Mouse (Mus musculus) heart, embryonic 14.5 days (tissue): ENCODE data around the gene Nkiras2. TPM values are rescaled to one million over a fixed set of nuclear protein-coding genes. Genes with fewer than 3 reads are reported as not detected.
A peak's percentile ranks its signal among the peaks of the same experiment; 100 is the strongest.

Experiments
- ATAC-seq: fragments of 200-750 bp; cut with Nextera tagmentation; 2 replicates; pipeline ENCODE4 v1.8.0; 2017; ENCODE audit warnings: low read depth, moderate TSS enrichment; ENCODE audit not compliant: insufficient number of reproducible peaks, insufficient read depth, low FRiP score
- H3K27ac ChIP-seq, 2 experiments: fragments of 200-500 bp in 1 of 2; fragments of 300-500 bp in 1 of 2; sonication (generic) in 1 of 2; replicated peaks in 1 of 2; 2 replicates each; pipeline ENCODE4 v1.5.1; 2012 to 2014; ENCODE audit warnings: low read depth in 2 of 2, low read length in 2 of 2, control low read depth in 1 of 2, mild to moderate bottlenecking in 1 of 2, mixed read lengths in 1 of 2; ENCODE audit not compliant: control insufficient read depth in 1 of 2, insufficient read depth in 1 of 2
- H3K27me3 ChIP-seq: fragments of 300-500 bp; sonication (generic); 2 replicates; pipeline ENCODE4 v1.6.1; 2014; ENCODE audit warnings: mild to moderate bottlenecking, low read length, control low read depth; ENCODE audit not compliant: control insufficient read depth, insufficient read depth
- H3K36me3 ChIP-seq: fragments of 300-500 bp; sonication (generic); 2 replicates; pipeline ENCODE4 v1.6.1; 2014; ENCODE audit warnings: mild to moderate bottlenecking, control low read depth, low read length, mixed read lengths; ENCODE audit not compliant: control insufficient read depth, insufficient read depth
- H3K4me1 ChIP-seq, 2 experiments: fragments of 200-500 bp in 1 of 2; fragments of 300-500 bp in 1 of 2; sonication (generic) in 1 of 2; 2 replicates each; pipeline ENCODE4 v1.6.1; 2012 to 2014; ENCODE audit warnings: low read length in 2 of 2, control low read depth in 1 of 2, mixed read lengths in 1 of 2; ENCODE audit not compliant: control insufficient read depth in 2 of 2, insufficient read depth in 2 of 2
- H3K4me2 ChIP-seq: fragments of 300-500 bp; sonication (generic); 2 replicates; pipeline ENCODE4 v1.6.1; 2014; ENCODE audit warnings: mild to moderate bottlenecking, low read length
- H3K4me3 ChIP-seq, 2 experiments: fragments of 200-500 bp in 1 of 2; fragments of 300-500 bp in 1 of 2; sonication (generic) in 1 of 2; 2 replicates each; pipeline ENCODE4 v1.5.1; 2012 to 2014; ENCODE audit warnings: low read length in 2 of 2, mild to moderate bottlenecking in 2 of 2, control low read depth in 1 of 2, low read depth in 1 of 2, moderate library complexity in 1 of 2; ENCODE audit not compliant: control insufficient read depth in 1 of 2, insufficient read depth in 1 of 2
- H3K9ac ChIP-seq: fragments of 300-500 bp; sonication (generic); 2 replicates; pipeline ENCODE4 v1.6.1; 2014; ENCODE audit warnings: mild to moderate bottlenecking, low read length
- H3K9me3 ChIP-seq: fragments of 300-500 bp; sonication (generic); 2 replicates; pipeline ENCODE4 v1.6.1; 2016; ENCODE audit warnings: low read length, control low read depth; ENCODE audit not compliant: control insufficient read depth
- WGBS: fragments of 180-500 bp; shearing (Covaris S2); extraction: QIAGEN DNeasy Blood & Tissue Kit; methylation state at CpG from one replicate; pipeline ENCODE4 v1.1.7; 2014; 5-methylcytosine and 5-hydroxymethylcytosine counted together
- polyA plus RNA-seq: library from polyadenylated mRNA; unstranded; fragments of >200 nt; fragmentation: Nextera tagmentation; extraction: Ambion mirVana; gene quantifications from 2 replicates; pipeline ENCODE4 v1.2.1, GENCODE M21; 2014

Nkiras2 gene
- polyA plus RNA-seq, 1 experiment from 2014 or later = 81.1 TPM

DNA sequence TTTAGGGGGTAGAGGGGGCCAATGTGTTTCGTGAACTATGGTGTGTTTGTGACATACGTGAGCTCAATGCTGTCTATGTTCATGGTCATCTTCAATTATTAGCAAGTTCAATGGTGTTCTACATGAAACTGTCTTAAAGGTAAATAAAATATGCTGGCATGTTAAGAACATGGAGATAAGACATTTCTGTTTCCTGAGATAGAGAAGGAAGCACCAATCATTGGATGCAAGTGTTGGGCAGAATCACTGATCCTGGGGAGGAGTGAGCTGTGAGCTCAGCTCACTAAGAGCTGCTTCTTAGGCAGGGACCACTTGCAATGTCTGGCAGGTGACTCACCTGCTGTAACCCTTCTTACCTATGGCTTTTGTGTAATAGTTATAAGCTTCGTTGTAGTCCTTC, 17.7 kb upstream of the Nkiras2 start:
- ATAC-seq = no peak
- Histone ChIP-seq H3K9me3 (no peaks in the 10 kb centered on the region), H3K27me3 (no peaks in the 10 kb centered on the region), H3K4me3 (no peak overlapping the region), H3K27ac (no peak overlapping the region), H3K4me2 (no peak overlapping the region), H3K9ac (no peak overlapping the region), H3K4me1 (peaks cover 2 to 10% of the 10 kb centered on the region in 2 experiments), H3K36me3 (peaks cover 61% of the 10 kb centered on the region)
- 95% methylated on average over 3 of the region's 3 CpGs for WGBS

DNA sequence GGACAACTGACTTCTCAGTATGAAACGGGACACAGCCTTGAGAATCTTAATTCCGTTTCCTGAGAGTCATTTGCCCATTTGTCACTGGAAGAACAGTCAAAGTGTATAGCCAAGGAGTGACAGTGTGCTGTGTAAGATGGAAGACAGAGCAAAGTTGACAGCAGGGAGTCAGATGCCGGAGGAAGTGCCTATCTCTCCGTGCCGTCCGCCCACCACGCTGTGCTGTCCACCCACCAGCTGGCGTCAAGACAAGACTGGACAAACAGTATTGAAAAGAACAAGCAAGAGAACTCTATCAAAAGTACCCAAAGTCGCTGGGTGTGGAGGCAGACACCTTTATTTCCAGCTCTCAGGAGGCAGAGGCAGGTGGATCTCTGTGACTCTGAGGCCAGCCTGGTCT, 15.9 kb upstream of the Nkiras2 start:
- Histone ChIP-seq H3K4me2 (no peak overlapping the region), H3K9ac (no peak overlapping the region), H3K27ac (no peak overlapping the region; a peak in 1 of 4 replicates), H3K27me3 (no peaks in the 10 kb centered on the region), H3K9me3 (no peaks in the 10 kb centered on the region), H3K36me3 (peaks cover 50% of the 10 kb centered on the region), H3K4me3 (no peak overlapping the region), H3K4me1 (peaks cover 2 to 10% of the 10 kb centered on the region in 2 experiments)
- WGBS = 55% methylated on average over 9 of the region's 9 CpGs
- no peak for ATAC-seq

DNA sequence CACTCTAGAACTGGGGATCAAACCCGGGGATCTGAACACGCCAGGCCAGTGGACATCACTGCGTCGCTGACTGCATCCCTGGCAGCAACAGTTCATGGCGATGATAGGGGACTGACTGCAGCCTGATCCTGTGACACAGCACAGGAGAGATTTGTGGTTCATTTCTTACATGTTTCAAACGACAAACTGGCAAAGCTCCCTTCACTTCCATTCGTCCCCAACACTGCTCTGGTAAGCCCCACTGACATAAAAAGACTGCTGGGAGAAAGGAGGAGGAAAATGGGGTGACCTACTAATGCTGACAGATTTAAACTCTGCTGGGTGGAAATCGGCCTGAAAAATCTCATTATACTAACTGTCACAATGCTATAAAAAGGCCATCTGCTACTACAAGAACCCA, 15.2 kb upstream of the Nkiras2 start:
- 60% methylated on average over 8 of the region's 8 CpGs for WGBS
- peak overlapping the region in 1 of 2 experiments; percentile 5; a peak in 2 of 4 replicates for H3K27ac ChIP-seq

DNA sequence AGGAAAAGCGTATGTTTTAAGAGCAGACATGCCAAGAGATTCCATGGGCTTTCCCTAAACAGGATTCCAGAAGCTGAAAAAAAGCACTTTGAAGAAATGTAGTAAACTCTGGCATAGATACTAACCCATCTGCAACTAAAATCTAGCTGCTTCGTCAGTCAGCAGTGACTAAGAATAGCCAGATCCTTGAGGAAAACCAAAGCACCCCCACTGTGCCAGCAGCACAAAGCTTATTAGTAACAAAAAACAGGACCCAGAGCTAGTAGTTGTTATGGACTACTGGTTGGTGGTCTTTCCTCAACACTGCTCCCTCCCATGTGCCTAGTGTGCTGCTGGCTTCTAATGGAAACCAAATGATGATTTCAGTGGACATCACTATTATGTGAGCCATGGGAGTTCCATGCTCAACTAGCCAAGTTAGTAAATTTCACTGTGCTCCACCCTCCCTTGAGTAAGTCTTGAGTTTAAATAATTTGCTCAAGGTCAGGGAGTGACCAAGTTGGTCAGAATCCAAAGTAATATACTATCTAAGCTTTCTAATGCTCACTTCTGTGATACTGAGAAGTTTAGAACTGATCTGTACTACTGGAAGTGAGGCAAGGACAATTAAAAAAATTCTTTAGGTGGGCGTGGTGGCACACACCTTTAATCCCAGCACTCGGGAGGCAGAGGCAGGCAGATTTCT, 14.6 kb upstream of the Nkiras2 start:
- Histone ChIP-seq H3K9ac (no peak overlapping the region), H3K27ac (peak overlapping the region in 1 of 2 experiments; percentile 24; a peak in 2 of 4 replicates), H3K36me3 (peaks cover 45% of the 10 kb centered on the region), H3K9me3 (no peaks in the 10 kb centered on the region), H3K27me3 (no peaks in the 10 kb centered on the region), H3K4me1 (peaks cover 2 to 19% of the 10 kb centered on the region in 2 experiments), H3K4me3 (no peak overlapping the region), H3K4me2 (no peak overlapping the region)
- no peak for ATAC-seq
- 70% methylated on average over 4 of the region's 4 CpGs for whole genome bisulfite sequencing

More for the DNA sequence above, 15.2 kb upstream of the Nkiras2 start:
- H3K36me3 ChIP-seq = peaks cover 50% of the 10 kb centered on the region
- ATAC-seq = no peak
- no peak overlapping the region for H3K4me2 ChIP-seq
- H3K9ac ChIP-seq = no peak overlapping the region
- H3K4me1 ChIP-seq = peaks cover 2 to 13% of the 10 kb centered on the region in 2 experiments
- H3K4me3 ChIP-seq = no peak overlapping the region
- H3K9me3 ChIP-seq = no peaks in the 10 kb centered on the region
- no peaks in the 10 kb centered on the region for H3K27me3 ChIP-seq

DNA sequence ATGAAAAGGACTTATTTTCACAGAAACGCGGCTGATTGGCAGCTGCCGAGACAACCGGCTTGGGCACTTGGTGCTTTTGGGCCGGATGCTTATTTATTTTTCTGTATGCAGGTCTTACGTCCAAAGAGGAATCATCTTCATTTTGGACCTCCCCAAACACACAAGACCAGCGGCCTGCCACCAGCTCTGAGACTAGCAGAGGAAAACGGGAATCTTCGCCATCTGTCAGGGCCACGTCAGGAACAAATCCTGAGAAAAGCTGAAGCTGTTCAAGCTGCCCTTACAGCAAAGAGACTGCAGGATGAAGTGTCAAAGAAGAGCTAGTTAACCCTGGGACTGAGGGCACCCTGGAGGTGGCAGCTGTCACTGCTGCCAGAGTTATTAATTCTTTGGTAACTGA, 13.6 kb upstream of the Nkiras2 start:
- 92% methylated on average over 10 of the region's 10 CpGs for WGBS
- no peaks in the 10 kb centered on the region for H3K27me3 ChIP-seq
- no peak for ATAC-seq
- no peak overlapping the region for H3K27ac ChIP-seq
- H3K4me1 ChIP-seq = peaks cover 8 to 29% of the 10 kb centered on the region in 2 experiments
- peaks cover 35% of the 10 kb centered on the region for H3K36me3 ChIP-seq
- H3K9ac ChIP-seq = no peak overlapping the region
- H3K4me2 ChIP-seq = no peak overlapping the region
- no peak overlapping the region for H3K4me3 ChIP-seq
- no peaks in the 10 kb centered on the region for H3K9me3 ChIP-seq

DNA sequence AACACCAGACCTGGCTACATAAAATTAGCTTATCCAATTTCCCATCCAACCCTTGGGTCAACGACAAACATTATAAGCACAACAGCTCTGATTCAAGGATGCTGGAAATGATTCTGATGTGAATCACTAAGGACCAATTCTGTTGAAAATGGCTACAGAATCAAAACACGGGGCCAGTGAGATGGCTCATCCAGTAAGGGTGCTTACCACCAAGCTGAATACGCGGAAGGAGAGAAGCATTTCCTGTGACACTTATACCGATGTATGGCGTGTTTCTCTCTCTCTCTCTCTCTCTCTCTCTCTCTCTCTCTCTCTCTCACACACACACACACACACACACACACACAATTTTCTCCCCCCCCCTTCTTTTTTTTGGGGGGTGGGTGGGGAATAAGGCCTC, 11.9 kb upstream of the Nkiras2 start:
- Histone ChIP-seq H3K9ac (no peak overlapping the region), H3K36me3 (peaks cover 18% of the 10 kb centered on the region), H3K4me3 (no peak overlapping the region), H3K27me3 (no peaks in the 10 kb centered on the region), H3K4me2 (no peak overlapping the region), H3K27ac (no peak overlapping the region), H3K9me3 (no peaks in the 10 kb centered on the region), H3K4me1 (peaks cover 8 to 45% of the 10 kb centered on the region in 2 experiments)
- no peak for ATAC-seq
- 90% methylated on average over 6 of the region's 6 CpGs for WGBS

DNA sequence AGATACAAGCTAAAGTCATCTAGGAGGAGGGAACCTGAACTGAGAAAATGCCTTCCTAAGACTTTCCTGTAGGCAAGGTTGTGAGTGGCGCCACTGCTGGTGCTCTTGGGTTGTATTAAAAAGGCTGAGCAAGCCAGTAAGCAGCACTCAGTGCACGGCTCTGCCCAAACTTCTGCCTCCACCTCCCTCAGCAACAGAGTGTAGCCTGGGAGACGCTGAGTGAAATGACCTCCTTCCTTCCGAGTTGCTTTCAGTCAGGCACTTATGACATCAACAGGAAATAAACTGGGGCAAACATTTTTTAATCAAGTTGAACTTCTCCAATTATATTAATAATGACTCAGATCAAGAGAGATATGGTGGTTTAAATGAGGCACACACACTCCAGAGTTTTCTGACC, 10.2 kb upstream of the Nkiras2 start:
- no peak overlapping the region; the same call in 1 of the 2 replicates for H3K4me2 ChIP-seq
- no peaks in the 10 kb centered on the region for H3K9me3 ChIP-seq
- no peak overlapping the region for H3K4me3 ChIP-seq
- WGBS = 50% methylated on average over 4 of the region's 4 CpGs
- H3K36me3 ChIP-seq = peaks cover 22% of the 10 kb centered on the region
- H3K27me3 ChIP-seq = no peaks in the 10 kb centered on the region
- ATAC-seq = no peak
- no peak overlapping the region for H3K9ac ChIP-seq
- peak overlapping the region in 1 of 2 experiments; percentile 81; a peak in 1 of 4 replicates for H3K27ac ChIP-seq
- peaks cover 6 to 47% of the 10 kb centered on the region in 2 experiments for H3K4me1 ChIP-seq
